Mouse (Mus musculus) lung, adult 18-20 months (tissue): ENCODE results near the gene Gk.

ENCODE experiments used
- DNase-seq, 2 experiments: peaks; one replicate each; pipeline ENCODE4 v3.0.0; 2022; ENCODE audit warnings: mixed read lengths in 2 of 2

The Gk gene

DNA sequence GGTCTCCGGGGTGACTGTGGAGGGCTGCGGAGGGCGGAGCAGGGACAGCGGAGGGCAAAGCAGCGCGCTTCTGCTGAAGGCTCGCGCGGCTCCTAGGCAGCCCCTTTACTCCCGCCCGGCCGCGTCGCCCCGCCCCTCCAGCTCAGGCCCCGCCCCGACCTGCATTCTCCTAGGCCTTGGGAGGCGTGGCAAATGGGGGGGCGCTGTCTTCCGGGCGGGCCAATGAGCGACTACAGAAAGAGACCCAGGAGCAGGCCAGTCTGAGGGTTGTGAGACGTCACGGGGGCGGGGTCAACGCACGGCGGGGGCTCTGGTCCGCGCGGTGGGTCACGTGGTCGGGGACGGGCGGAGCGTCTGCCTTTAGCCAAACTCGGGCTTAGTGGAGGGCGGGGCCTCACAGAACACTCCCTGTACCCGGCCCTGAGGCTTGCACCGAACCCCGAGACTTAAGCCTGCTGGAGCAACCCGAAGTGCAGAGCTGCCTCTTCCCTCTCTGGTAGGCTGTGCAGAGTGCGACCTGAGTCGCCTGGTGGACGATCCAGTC is at the start of gene Gk:
Gene Gk, minus strand, starts transcription at position 276 of the 544 bp plus-strand sequence.
- DNase-seq, result peak; percentile 98

DNA sequence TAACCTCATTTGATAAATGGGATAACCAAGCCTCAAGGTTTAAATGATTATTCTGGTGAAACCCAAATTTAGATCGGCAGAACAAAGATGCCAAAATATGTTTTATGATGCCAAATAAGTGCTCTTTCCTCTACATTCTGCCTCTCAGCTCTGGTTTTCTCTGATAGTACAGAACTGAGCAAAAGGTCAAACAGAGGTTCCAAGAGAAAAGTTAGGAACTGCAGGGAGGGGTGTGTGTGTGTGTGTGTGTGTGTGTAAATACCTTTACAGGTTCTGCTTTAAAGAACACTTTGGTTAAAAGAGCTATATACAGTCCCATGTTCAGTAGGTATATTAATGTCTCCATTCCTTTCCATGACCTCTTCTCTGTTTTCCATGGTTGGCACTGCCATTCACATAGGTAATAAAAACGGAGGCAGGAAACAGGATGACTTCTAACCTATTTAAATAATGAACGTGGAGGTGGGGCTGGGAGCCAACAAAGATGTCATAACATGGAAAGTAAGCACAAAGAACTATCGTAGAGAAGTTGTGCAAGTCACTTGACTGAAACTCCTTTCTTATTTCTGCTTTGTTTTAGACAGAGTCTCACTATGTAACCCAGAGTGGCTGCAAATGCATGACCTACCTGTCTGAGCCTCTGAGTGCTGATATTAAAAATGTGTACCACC is 28.2 kb upstream of the Gk start:
- peak; percentile 10 to 43 for DNase-seq

DNA sequence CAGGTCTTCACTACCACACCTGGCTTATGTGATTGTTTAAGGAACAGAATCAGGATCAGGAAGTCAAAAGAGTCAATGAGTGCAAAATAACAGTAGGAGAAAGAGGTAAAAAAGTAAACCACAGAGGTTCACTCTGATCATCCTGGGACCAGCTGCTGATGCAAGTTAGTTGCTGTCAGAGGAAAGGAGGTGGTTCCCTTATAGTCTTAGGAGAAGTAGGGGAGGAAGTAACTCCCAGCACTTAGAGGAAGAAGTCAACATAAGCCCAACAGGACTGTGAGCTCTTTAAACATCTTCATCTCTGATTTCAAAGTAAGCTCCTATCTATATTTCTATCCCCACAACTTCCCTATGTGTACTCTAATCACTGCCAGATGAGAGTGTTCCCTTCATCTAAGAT is 26.4 kb upstream of the Gk start:
- no peak for DNase-seq

DNA sequence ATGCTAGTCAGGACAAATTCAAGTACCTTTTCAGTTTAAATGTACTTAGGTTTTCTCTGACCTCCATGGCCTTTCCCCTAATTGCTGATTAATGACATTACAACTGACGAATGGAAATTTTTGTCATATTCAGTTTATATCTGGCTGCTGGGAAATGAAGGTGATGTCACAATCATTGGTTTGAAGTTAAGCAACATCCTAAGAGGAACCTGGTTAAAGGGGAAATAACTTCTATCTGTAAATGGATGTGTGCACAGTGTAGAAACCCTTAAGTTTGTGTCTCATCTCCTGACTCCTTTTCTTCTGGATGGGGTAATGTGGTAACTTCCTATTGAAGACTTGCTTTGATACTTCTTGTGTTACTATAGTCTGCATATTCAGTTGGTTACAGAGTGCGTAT is 20.8 kb upstream of the Gk start:
- DNase-seq, result no peak

DNA sequence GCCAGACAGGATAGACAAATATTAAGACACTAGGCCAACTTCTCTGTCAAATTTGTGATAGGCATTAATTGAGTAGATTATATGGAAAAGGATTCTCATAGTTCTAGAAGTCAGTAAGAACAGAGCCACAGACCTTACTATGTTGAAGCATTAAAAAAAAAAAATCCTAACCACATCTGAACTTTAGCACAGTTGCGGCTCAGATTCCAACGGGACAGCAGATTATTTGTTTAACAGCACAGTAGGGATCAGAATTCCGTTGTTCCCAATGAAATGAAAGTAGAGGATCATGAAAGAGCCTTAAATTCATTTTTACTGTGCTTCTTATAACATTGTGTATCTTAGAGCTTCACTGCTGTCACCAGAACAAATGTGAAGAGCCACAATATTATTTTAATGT is 1.7 kb upstream of the Gk start:
- no peak for DNase-seq

DNA sequence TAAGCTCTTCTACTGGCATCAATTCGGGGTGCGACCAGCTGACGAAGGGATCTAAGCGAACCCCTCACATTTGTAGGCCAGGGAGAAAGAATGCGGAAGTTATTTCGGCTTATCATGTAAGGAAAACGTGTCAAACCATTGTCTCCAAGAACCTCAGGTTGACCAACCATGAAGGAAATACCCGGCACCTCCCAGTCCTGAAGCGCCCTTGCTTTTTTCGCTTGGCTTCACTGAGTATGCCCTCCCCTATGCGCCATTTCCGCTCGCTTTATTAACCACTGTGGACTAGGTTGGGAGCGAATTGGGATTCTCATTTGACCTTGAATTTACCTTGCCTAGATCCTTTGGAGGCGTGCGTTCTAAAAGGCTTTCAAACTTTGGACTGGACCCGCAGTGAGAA is 522 bp upstream of the Gk start:
- DNase-seq, result peak; percentile 53 to 59

DNA sequence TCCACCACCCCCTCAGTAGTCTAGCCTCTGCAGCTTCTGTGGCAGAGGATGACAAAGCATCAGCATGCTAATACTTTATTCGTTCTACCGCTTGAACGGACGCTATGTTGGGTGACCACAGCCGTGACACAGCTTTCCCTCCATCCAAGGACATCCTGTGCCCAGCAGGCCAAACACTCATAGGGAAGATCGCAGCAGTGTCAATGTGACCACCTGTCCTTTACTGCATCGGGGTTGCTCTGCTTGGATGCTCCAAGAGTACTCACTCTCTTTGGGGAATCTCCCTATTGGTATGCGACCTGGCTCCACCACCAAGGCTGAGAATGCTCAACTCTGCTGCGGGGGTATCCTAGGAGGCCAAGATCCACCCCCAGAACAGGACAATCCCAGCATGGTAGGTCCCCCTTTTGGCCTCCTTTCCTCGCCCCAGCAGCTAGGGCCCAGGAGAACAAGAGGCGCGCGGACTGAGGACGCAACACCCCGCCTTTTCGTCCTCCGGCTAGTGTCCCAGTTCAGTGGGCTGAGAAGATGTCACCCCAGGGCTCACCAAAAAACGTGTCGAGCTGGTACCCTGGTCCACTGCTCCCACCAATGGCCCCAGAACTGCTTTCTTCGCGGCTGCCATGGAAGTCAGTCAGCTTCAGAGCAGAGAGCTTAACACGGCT is 608 bp downstream of the Gk start:
- DNase-seq, result peak in 1 of 2 experiments; percentile 7

DNA sequence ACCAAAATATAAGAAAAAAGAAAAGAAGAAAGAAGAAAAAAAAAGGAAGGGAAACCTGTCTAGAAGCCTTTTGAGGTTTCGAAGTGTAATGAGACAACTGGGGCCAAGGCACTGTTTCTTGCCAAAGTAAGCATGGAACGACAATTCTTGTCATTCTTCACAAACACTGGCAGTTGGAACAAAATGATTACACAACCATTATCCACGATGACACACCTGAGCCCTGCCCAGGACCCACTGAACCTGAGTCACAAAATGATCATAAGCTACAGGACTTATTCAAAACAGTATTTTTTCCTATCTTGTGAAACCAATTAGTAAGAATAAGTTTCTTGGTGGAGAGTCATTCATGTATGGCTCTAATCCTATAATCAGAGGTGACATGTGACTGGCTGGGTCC is 5.3 kb downstream of the Gk start:
- DNase-seq, result peak in 1 of 2 experiments; percentile 5

DNA sequence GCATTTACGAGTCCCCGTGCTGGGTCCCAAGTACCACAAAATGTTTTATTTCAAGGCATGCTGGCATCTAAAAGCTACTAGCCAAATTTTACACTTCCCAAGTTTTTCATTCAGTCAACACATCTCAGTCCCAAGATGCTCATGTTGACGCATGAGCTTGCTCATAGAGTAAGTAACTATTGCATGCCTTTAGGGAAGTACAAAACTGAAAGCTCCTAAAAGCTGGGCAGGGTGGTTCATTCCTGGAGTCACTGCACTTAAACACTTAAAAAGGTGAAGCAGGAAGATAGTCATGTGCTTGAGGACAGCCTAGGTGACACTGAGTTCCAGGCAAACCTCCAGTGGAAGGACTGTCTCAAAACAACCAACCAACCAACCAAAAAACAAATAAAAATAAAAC is 5.9 kb downstream of the Gk start:
- DNase-seq, result no peak

DNA sequence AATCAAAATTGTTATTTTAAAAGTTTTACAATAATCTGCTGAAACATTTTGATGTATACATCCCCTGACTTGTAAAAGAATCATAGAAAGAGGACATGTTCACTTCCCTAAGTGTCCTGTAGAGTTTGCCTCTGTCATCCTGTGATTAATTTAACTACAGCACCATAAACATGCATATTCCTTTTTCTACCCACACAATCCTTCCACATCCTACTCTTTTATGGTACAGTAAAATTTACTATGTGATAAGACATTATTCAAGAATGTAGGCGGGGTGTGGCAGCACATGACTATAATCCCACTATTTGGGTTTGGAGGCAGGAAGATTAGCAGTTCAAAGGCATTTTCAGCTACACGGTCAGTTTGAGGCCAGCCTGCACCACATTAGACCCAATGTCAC is 8.0 kb downstream of the Gk start:
- no peak for DNase-seq

DNA sequence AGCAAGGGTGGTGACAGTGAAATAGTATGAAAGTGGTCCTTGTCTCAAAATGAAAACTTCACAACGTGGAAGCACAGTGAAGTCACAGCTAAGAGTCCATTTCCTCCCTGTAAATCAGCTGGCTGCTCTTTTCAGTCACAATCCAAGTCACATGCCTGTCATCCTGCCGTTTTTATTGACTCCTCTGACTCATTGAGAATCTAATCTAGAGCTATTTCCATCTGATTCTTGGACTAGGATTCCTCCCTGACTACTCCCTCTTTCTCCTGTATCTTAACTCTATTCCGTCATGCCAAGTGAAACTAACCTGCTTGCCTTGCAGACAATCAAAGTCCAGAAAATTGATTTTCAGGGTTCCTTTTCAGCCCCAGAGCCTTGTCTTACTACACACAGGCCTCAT is 20.6 kb downstream of the Gk start:
- DNase-seq, result no peak

DNA sequence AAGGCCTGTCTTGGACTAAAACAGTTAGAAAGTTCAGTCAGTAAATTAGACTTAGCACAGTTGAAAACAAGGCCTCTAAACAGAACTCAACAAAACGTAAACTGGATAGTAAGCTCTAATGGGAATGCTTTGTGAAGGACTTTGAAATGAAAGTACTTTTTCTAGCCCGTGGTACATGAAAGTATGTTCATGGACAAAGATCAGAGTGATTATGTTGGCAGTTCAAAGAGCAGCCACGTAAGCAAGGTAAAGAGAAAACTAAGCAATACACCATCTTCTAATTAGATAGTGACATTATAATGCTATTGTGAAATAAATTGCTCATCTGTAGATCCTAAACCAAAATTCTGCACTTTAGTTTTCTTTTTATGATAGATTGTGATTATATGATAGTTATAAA is 32.8 kb downstream of the Gk start:
- DNase-seq, result no peak

DNA sequence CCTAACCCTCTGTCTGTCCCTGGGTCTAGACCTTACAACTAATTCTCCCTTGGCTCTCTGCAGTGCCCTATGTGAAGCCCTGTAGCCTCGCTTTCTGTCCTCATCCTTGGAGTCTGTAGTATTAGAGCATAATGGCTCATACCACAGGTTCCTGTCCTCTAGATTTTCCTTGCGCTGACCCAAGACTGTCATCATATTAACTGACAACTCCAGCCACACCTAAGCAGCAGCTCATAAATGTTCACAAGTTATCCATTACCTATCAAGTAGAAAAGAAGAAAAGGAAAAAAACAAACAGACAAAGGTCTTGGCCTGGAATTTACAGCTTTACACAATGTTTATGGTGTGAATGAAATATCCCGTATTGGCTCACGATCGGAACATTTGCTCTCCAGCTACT is 43.4 kb downstream of the Gk start:
- DNase-seq, result no peak

DNA sequence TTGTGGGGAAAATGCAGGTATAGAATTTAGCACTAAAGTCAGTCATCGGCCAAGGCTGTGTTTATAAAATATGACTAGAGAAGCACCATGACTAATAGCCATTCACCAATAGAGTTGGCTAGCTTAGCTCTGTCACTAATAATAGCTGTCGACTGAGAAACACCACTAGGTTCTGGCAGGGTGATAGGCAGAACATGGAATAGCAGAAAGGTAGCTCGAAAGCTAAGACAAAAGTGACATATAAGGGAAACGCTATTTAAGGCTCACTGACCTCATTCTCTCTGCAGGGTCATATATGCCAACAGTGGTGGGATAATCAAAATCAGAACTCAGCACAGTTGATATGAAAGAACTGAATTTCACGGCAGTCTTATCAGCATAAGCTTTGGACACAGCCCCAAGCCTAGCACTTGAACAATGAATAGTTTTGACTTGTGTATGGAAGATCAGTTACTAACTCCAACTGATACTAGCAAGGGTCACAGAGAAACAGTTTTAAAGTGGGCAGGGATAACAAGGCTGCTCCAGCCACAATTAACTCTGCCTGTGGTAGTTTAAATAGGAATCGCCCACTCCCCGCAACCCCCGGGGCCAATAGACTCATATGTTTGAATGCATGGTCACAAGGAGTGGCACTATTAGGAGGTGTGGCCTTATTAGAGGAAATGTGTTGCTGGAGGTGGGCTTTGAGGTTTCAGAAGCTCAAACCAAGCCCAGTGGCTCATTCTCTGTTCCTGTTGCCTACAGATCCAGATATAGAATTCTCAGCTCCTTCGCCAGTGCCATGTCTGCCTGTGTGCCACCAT is 45.3 kb downstream of the Gk start:
- no peak for DNase-seq

DNA sequence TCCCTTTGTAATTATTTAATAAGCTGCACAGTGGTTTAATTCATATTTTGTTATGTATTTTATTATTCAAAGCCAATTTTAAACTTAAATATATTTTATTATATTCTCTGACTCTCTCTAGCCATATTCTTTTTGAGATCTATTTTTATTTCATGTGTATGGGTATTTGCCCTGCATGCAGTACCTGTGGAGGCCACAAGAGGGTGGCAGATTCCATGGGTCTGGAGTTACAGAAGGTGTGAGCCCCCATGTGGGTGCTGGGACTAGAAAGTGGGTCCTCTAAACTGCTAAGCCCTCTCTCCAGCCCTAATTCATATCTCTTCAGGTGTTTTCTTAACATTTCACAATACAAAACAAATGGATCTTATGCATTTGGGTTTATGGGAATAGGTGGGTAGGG is 55.4 kb downstream of the Gk start:
- peak in 1 of 2 experiments; percentile 7 for DNase-seq

DNA sequence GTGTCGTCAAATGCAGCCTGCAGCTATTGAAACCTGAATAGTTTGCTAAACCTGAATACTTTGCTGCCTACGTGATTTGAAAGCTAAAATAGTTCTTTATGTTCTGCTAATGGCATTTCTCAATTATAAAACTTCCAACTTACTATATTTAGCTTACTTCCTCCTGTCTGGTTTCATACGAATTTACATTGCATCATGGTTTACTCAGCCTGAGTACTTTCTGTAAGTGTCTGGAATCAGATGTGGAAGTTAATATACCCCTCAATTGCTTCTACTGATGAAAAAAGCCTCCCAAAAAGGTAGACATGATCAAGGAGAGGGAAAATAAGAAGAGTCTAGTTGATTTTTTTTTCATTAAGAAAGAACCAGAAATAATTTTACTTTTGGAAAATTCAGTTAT is 66.2 kb downstream of the Gk start:
- no peak for DNase-seq

DNA sequence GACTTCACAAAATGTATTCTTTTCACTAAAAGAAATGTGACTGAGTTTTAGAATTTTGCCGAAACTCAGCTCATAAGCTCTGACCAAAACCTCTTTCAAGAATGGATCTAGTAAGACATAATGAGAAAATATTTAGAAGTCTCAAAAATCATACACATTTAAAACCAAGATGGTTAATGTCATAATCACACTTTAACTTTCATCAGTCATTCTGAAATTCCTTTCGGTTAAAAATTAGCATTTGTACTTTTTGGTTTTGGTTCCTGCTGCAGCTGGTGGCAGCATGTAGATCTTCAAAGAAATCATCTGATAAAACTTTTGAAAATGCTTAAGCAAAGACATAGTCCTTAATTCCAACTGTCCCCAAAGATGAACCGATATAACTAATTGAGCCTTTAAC is 70.9 kb downstream of the Gk start:
- no peak for DNase-seq

DNA sequence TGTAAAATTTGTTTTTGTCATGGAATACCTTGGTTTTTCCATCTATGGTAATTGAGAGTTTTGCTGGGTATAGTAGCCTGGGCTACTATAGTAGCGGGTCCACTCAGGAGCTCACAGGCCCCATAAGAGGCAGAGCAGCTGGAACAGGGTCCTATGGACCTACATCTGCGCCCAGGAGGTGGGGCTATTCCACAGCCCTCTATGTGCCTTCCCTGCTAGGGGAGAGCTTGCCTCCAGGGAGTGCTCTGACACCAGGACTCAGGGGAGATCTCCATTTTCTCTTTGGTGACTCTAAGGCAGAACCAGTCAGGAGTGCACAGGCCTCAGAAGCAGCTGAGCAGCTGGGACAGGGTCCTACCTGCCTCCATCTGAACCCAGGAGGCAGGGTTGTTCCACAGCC is 92.9 kb downstream of the Gk start:
- no peak for DNase-seq

DNA sequence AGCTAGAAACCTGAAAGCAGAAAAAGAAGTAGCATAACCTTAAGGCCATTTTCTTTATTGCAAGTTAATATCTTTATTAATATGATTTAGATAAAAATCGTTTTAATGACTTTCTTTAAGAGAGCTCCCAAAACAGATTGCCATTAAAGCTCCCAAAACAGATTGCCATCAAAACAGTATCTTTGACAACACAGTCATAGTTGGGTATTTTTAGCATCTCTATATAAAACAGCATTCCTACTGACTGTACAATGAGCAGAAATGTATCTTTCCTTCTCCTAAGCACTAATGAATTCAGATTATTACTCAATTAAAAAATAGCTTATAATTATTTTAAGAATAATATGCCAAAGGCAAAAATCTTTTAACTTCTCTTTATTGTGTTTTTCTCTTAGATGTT is 94.5 kb downstream of the Gk start:
- DNase-seq, result no peak

DNA sequence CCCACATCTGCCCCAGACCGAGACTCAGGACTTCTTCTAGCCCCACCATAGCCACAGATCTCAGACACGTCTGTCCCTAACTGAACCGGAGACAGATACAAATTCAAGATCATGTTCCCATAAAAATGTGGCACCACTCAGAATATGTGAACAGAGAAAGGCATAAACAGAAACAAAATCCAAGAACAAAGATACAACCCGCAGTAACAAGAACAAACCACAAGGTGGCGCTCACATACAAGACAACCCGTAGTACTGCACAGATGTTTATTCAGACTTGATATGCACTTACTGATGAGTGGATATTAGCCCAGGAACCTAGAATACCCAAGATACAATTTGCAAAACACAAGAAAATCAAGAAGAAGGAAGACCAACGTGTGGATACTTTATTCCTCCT is 99.8 kb downstream of the Gk start:
- peak; percentile 5 to 27 for DNase-seq
